Mouse (Mus musculus) CH12.LX (cell line): ENCODE results near the gene Ube2j2. TPM values are rescaled to one million over a fixed set of nuclear protein-coding genes. Genes with fewer than 3 reads are reported as not detected.

Source experiments
- DNase-seq: peaks from one replicate; pipeline ENCODE4 v3.0.0-alpha.2; 2013; ENCODE audit errors: extremely low read depth
- H3K27ac ChIP-seq: 2 replicates; pipeline ENCODE4 v1.5.1; 2012; ENCODE audit warnings: low read depth, mild to moderate bottlenecking, control low read depth, moderate library complexity; ENCODE audit not compliant: insufficient read depth
- H3K27me3 ChIP-seq: replicated peaks from 2 replicates; pipeline ENCODE3; 2012; ENCODE audit warnings: inconsistent platforms
- H3K36me3 ChIP-seq, 2 experiments: replicated peaks in 1 of 2; 2 replicates each; pipeline versions ENCODE3 to v1.6.1; 2012; ENCODE audit warnings: inconsistent platforms in 1 of 2, low read length in 1 of 2, mild to moderate bottlenecking in 1 of 2, mixed read lengths in 1 of 2, moderate library complexity in 1 of 2; ENCODE audit not compliant: control insufficient read depth in 1 of 2, insufficient read depth in 1 of 2
- H3K4me1 ChIP-seq, 2 experiments: 2 replicates each; pipeline ENCODE4 v1.6.1; 2012; ENCODE audit warnings: inconsistent platforms in 1 of 2, moderate library complexity in 1 of 2; ENCODE audit not compliant: insufficient read depth in 2 of 2, control insufficient read depth in 1 of 2
- H3K4me2 ChIP-seq: 2 replicates; pipeline ENCODE4 v1.6.1; 2012; ENCODE audit warnings: low read depth, mild to moderate bottlenecking, control low read depth; ENCODE audit not compliant: poor library complexity, insufficient read depth, severe bottlenecking
- H3K4me3 ChIP-seq, 3 experiments: fragments of 150-350 bp in 1 of 3; sonication (generic) in 1 of 3; replicated peaks in 1 of 3; 2 replicates each; pipeline versions ENCODE3 to v1.5.1; 2011 to 2012; ENCODE audit warnings: low read depth in 2 of 3, low read length in 2 of 3, mild to moderate bottlenecking in 2 of 3, moderate library complexity in 2 of 3, control low read depth in 1 of 3, improper control_type of control experiment in 1 of 3, inconsistent platforms in 1 of 3, mixed read lengths in 1 of 3; ENCODE audit not compliant: poor library complexity in 1 of 3
- H3K79me2 ChIP-seq: replicated peaks from 2 replicates; pipeline ENCODE4 v1.6.1; 2012; ENCODE audit warnings: mild to moderate bottlenecking, moderate library complexity; ENCODE audit not compliant: control insufficient read depth, poor library complexity, insufficient read depth, severe bottlenecking; ENCODE audit errors: extremely low read depth
- H3K9ac ChIP-seq: 2 replicates; pipeline ENCODE4 v1.6.1; 2012; ENCODE audit warnings: low read depth, mild to moderate bottlenecking, control low read depth, moderate library complexity; ENCODE audit not compliant: insufficient read depth
- H3K9me3 ChIP-seq: replicated peaks from 2 replicates; pipeline ENCODE3; 2012; ENCODE audit warnings: low read length, inconsistent platforms, mixed read lengths
- BHLHE40 ChIP-seq: IDR thresholded peaks from 2 replicates; pipeline ENCODE4 v1.6.1; 2011; ENCODE audit warnings: mild to moderate bottlenecking, low read depth, low read length, improper control_type of control experiment
- CHD1 ChIP-seq: IDR thresholded peaks from 2 replicates; pipeline ENCODE4 v1.6.1; 2012; ENCODE audit warnings: low read depth, low read length, improper control_type of control experiment, inconsistent platforms
- CHD2 ChIP-seq: IDR thresholded peaks from 2 replicates; pipeline ENCODE4 v1.6.1; 2011; ENCODE audit warnings: low read length, improper control_type of control experiment
- CTCF ChIP-seq, 2 experiments: IDR thresholded peaks in 1 of 2; conservative IDR thresholded peaks in 1 of 2; 2 replicates each; pipeline ENCODE4 v1.5.1; 2011 to 2012; ENCODE audit warnings: low read depth in 2 of 2, low read length in 2 of 2, improper control_type of control experiment in 1 of 2, inconsistent platforms in 1 of 2, mild to moderate bottlenecking in 1 of 2, moderate library complexity in 1 of 2
- E2F4 ChIP-seq: IDR thresholded peaks from 2 replicates; pipeline ENCODE4 v1.6.1; 2011; ENCODE audit warnings: low read depth, low read length, improper control_type of control experiment; ENCODE audit not compliant: insufficient replicate concordance
- ELF1 ChIP-seq: IDR thresholded peaks from 2 replicates; pipeline ENCODE4 v1.6.1; 2014; ENCODE audit warnings: low read depth, mild to moderate bottlenecking, inconsistent platforms, low read length, improper control_type of control experiment
- HCFC1 ChIP-seq: IDR thresholded peaks from 2 replicates; pipeline ENCODE4 v1.6.1; 2012; ENCODE audit warnings: low read depth, mild to moderate bottlenecking, inconsistent platforms, low read length, improper control_type of control experiment
- IRF4 ChIP-seq: IDR thresholded peaks from 2 replicates; pipeline ENCODE4 v1.6.1; 2014; ENCODE audit warnings: low read depth, mild to moderate bottlenecking, inconsistent platforms, low read length, improper control_type of control experiment
- JUND ChIP-seq: conservative IDR thresholded peaks from 2 replicates; pipeline ENCODE4 v1.6.1; 2011; ENCODE audit warnings: low read depth, low read length, improper control_type of control experiment
- KAT2A ChIP-seq: IDR thresholded peaks from 2 replicates; pipeline ENCODE4 v1.6.1; 2012; ENCODE audit warnings: low read length, improper control_type of control experiment, inconsistent platforms; ENCODE audit not compliant: insufficient replicate concordance
- MAFK ChIP-seq: IDR thresholded peaks from 2 replicates; pipeline ENCODE4 v1.6.1; 2011; ENCODE audit warnings: low read length, improper control_type of control experiment; ENCODE audit not compliant: insufficient replicate concordance
- MAX ChIP-seq: IDR thresholded peaks from 2 replicates; pipeline ENCODE4 v1.6.1; 2011; ENCODE audit warnings: low read length, improper control_type of control experiment
- MAZ ChIP-seq: IDR thresholded peaks from 2 replicates; pipeline ENCODE4 v1.6.1; 2012; ENCODE audit warnings: low read depth, mild to moderate bottlenecking, inconsistent platforms, low read length, improper control_type of control experiment, moderate library complexity
- MEF2A ChIP-seq: IDR thresholded peaks from 2 replicates; pipeline ENCODE4 v1.6.1; 2014; ENCODE audit warnings: low read depth, mild to moderate bottlenecking, inconsistent platforms, low read length, improper control_type of control experiment, borderline replicate concordance
- MXI1 ChIP-seq: IDR thresholded peaks from 2 replicates; pipeline ENCODE4 v1.6.1; 2011; ENCODE audit warnings: mild to moderate bottlenecking, low read depth, low read length, improper control_type of control experiment
- NELFE ChIP-seq: IDR thresholded peaks from 2 replicates; pipeline ENCODE4 v1.6.1; 2011; ENCODE audit warnings: low read depth, low read length, improper control_type of control experiment
- NRF1 ChIP-seq: IDR thresholded peaks from 2 replicates; pipeline ENCODE4 v1.6.1; 2014; ENCODE audit warnings: low read depth, mild to moderate bottlenecking, inconsistent platforms, low read length, improper control_type of control experiment, moderate library complexity
- PAX5 ChIP-seq: IDR thresholded peaks from 2 replicates; pipeline ENCODE4 v1.6.1; 2012; ENCODE audit warnings: low read length, inconsistent platforms, mixed read lengths
- POLR2A ChIP-seq: IDR thresholded peaks from 2 replicates; pipeline ENCODE4 v1.6.1; 2011; ENCODE audit warnings: low read depth, mild to moderate bottlenecking, improper control_type of control experiment, low read length
- RCOR1 ChIP-seq: conservative IDR thresholded peaks from 2 replicates; pipeline ENCODE4 v1.6.1; 2012; ENCODE audit warnings: low read depth, mild to moderate bottlenecking, inconsistent platforms, low read length, improper control_type of control experiment
- SIN3A ChIP-seq: IDR thresholded peaks from 2 replicates; pipeline ENCODE4 v1.6.1; 2012; ENCODE audit warnings: low read length, improper control_type of control experiment, inconsistent platforms
- SMC3 ChIP-seq: IDR thresholded peaks from 2 replicates; pipeline ENCODE4 v1.6.1; 2011; ENCODE audit warnings: low read depth, low read length, improper control_type of control experiment
- TCF12 ChIP-seq: IDR thresholded peaks from 2 replicates; pipeline ENCODE4 v1.6.1; 2014; ENCODE audit warnings: low read depth, mild to moderate bottlenecking, inconsistent platforms, low read length, improper control_type of control experiment
- USF2 ChIP-seq: conservative IDR thresholded peaks from 2 replicates; pipeline ENCODE4 v1.6.1; 2011; ENCODE audit warnings: low read depth, low read length, improper control_type of control experiment
- ZMIZ1 ChIP-seq: IDR thresholded peaks from 2 replicates; pipeline ENCODE4 v1.6.1; 2012; ENCODE audit warnings: low read depth, mild to moderate bottlenecking, inconsistent platforms, low read length, improper control_type of control experiment
- dilution Hi-C: fragments of 300-500 bp; cut with MboI; formaldehyde crosslinking; loops from 2 replicates; pipeline ENCODE4 v1.14.3; 2020; ENCODE audit warnings: low sequenced_read_pairs; ENCODE audit not compliant: extremely low pct_unique_long_range_greater_than_20kb, extremely low pct_ligation_motif_present
- in situ Hi-C: fragments of 300-500 bp; cut with MboI; formaldehyde crosslinking; loops from 3 replicates; pipeline ENCODE4 v1.14.3; 2019; ENCODE audit warnings: low sequenced_read_pairs, low pct_ligation_motif_present, low pct_unique_long_range_greater_than_20kb, mixed read lengths
- polyA plus RNA-seq: library from polyadenylated mRNA; unstranded; fragments of >175 nt; gene quantifications from 2 replicates; pipeline ENCODE4 v1.2.1, GENCODE M21; 2012; ENCODE audit warnings: low read depth; ENCODE audit not compliant: insufficient read length
- total RNA-seq, 2 experiments: library from RNA; depleted of rRNA; stranded (reverse); fragments of 300-350 nt in 1 of 2; fragments of >200 nt in 1 of 2; gene quantifications; 2 replicates each; pipeline ENCODE4 v1.2.3; 2012 to 2014

Gene Ube2j2
- total and polyA plus RNA-seq, 3 experiments = 73.5 to 144 (median 137) TPM

DNA sequence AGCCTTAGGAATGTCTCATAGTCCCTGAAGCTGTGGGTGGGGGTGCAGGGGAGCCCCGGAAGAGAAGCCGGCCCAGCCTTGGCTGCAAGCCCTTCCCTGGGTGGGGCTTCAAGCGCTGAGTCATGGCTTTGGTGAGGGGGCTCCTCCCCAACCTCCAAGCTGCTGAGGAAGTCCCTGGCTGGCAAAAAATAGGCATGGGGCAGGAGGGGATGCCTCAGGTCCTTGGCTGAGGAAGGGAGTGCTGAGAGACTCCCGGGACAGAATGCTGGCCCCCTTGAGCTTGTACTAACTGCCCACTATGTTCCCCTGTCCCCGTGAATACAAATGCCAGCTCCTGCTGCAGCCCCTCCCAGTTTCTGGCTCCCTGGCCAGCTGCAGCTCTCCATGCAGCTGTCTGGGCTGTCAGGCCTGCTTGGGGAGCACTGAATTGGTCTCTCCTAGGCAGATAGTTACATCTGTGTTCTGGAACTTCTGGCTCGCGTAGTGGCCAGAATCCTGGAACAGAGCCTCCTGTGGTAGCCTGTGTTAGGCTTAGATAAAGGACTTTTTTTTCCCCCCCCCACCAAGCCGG is 49.2 kb upstream of the Ube2j2 start:
- Histone ChIP-seq H3K9ac (peak overlapping the region; percentile 23; the same call in 1 of the 2 replicates), H3K27me3 (no peaks in the 10 kb centered on the region), H3K27ac (no peak overlapping the region), H3K79me2 (peaks cover 13% of the 10 kb centered on the region; the same call in 1 of the 2 replicates), H3K4me1 (peaks cover 28 to 54% of the 10 kb centered on the region in 2 experiments), H3K4me3 (no peak overlapping the region), H3K9me3 (peaks cover 3% of the 10 kb centered on the region), H3K4me2 (peak overlapping the region; percentile 70), H3K36me3 (peaks cover 17 to 43% of the 10 kb centered on the region in 2 experiments)
- TF ChIP-seq NRF1 = no peak
- no peak for TF ChIP-seq KAT2A
- no peak for TF ChIP-seq MXI1
- TF ChIP-seq CHD2 = no peak
- DNase-seq = no peak
- dilution Hi-C loops (no loop called here), in situ Hi-C loops (loop anchor here (5.0 kb wide), 1 partner anchor 48 kb away; the partner anchor contains the start of gene Ube2j2)

DNA sequence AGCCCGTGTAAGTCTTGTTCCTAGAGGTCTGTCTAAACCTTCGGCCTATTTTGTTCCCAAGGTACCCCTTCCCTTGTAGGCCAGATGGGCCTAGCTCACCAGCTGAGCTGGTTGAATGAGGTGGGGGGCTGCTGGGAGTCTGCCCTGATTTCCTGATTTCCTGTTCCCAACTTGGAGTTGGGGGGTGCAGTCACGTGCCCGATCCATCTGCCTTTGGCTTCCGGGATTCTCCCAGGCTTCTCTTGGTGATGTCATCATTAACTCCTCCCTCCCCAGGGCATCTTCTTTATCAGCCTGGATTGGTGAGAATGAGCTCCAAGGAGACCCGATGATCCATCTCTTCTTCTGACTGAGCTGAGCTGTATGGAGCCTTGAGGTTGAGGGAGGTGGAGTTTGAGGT is 48.4 kb upstream of the Ube2j2 start:
- Histone ChIP-seq H3K79me2 (peaks cover 13% of the 10 kb centered on the region; the same call in 1 of the 2 replicates), H3K27ac (no peak overlapping the region), H3K9me3 (peaks cover 3% of the 10 kb centered on the region), H3K27me3 (no peaks in the 10 kb centered on the region), H3K4me3 (no peak overlapping the region), H3K4me2 (no peak overlapping the region), H3K4me1 (peaks cover 28 to 46% of the 10 kb centered on the region in 2 experiments), H3K9ac (no peak overlapping the region), H3K36me3 (peaks cover 21 to 43% of the 10 kb centered on the region in 2 experiments)
- TF ChIP-seq RCOR1 = no peak
- no peak for TF ChIP-seq MAX
- TF ChIP-seq JUND = no peak
- dilution Hi-C loops = no loop called here
- no peak for DNase-seq
- in situ Hi-C loops = no loop called here

GRCm38 (mm10) chr4:155895826-155896225 is 47.8 kb upstream of the Ube2j2 start:
- Histone ChIP-seq H3K36me3 (peaks cover 25 to 47% of the 10 kb centered on the region in 2 experiments), H3K27ac (no peak overlapping the region), H3K4me3 (no peak overlapping the region), H3K27me3 (no peaks in the 10 kb centered on the region), H3K79me2 (peaks cover 13% of the 10 kb centered on the region; the same call in 1 of the 2 replicates), H3K4me1 (peaks cover 23 to 40% of the 10 kb centered on the region in 2 experiments), H3K9me3 (peaks cover 3% of the 10 kb centered on the region), H3K9ac (no peak overlapping the region), H3K4me2 (no peak overlapping the region)
- dilution Hi-C loops = no loop called here
- no peak for TF ChIP-seq MAFK
- no peak for TF ChIP-seq POLR2A
- TF ChIP-seq TCF12 = no peak
- no peak for TF ChIP-seq SMC3
- TF ChIP-seq USF2 = no peak
- TF ChIP-seq MAZ = no peak
- TF ChIP-seq CTCF (conservative IDR thresholded peaks at IDR 0.05 in 1 of 2, IDR thresholded peaks at IDR 0.05 in 1 of 2; ENCODE audit: low read depth in 2 of 2, low read length in 2 of 2) = no peak
- no peak for TF ChIP-seq NELFE
- no peak for TF ChIP-seq MEF2A
- TF ChIP-seq ELF1 = no peak
- no peak for TF ChIP-seq PAX5
- no peak for TF ChIP-seq CHD1
- TF ChIP-seq IRF4 = no peak
- no peak for TF ChIP-seq NRF1
- TF ChIP-seq HCFC1 = no peak
- TF ChIP-seq E2F4 = no peak
- no peak for TF ChIP-seq ZMIZ1
- TF ChIP-seq BHLHE40 = no peak
- TF ChIP-seq MAX = no peak
- TF ChIP-seq SIN3A = no peak
- in situ Hi-C loops = no loop called here
- DNase-seq = no peak
